Mouse (Mus musculus) lung, embryonic 14.5 days (tissue): ENCODE data around the gene Dscam. TPM values are rescaled to one million over a fixed set of nuclear protein-coding genes. Genes with fewer than 3 reads are reported as not detected.

Experiments used
- ATAC-seq: fragments of 200-750 bp; cut with Nextera tagmentation; 2 replicates; pipeline ENCODE4 v1.8.0; 2017; ENCODE audit warnings: mild to moderate bottlenecking, moderate TSS enrichment, moderate library complexity; ENCODE audit not compliant: insufficient read depth
- DNase-seq: peaks from one replicate; pipeline ENCODE4 v3.0.0-alpha.2; 2015
- H3K27ac ChIP-seq: fragments of 300-500 bp; sonication (generic); 2 replicates; pipeline ENCODE4 v1.5.1; 2014; ENCODE audit warnings: low read depth, mild to moderate bottlenecking, moderate library complexity
- H3K27me3 ChIP-seq: fragments of 300-500 bp; sonication (generic); 2 replicates; pipeline ENCODE4 v1.6.1; 2014; ENCODE audit warnings: low read length, control low read depth; ENCODE audit not compliant: insufficient read depth
- H3K36me3 ChIP-seq: fragments of 300-500 bp; sonication (generic); 2 replicates; pipeline ENCODE4 v1.6.1; 2014; ENCODE audit warnings: control low read depth; ENCODE audit not compliant: insufficient read depth
- H3K4me1 ChIP-seq: fragments of 300-500 bp; sonication (generic); 2 replicates; pipeline ENCODE4 v1.6.1; 2014; ENCODE audit warnings: antibody characterized with exemption, control low read depth; ENCODE audit not compliant: insufficient read depth
- H3K4me2 ChIP-seq: fragments of 300-500 bp; sonication (generic); 2 replicates; pipeline ENCODE4 v1.6.1; 2014; ENCODE audit warnings: mild to moderate bottlenecking
- H3K4me3 ChIP-seq: fragments of 300-500 bp; sonication (generic); 2 replicates; pipeline ENCODE4 v1.5.1; 2014; ENCODE audit warnings: low read depth, low read length
- H3K9ac ChIP-seq: fragments of 300-500 bp; sonication (generic); 2 replicates; pipeline ENCODE4 v1.6.1; 2014
- H3K9me3 ChIP-seq: fragments of 300-500 bp; sonication (generic); 2 replicates; pipeline ENCODE4 v1.6.1; 2016; ENCODE audit warnings: low read depth, low read length, control low read depth
- CTCF ChIP-seq: IDR thresholded peaks from 2 replicates; pipeline ENCODE4 v1.5.1; 2016; ENCODE audit warnings: antibody characterized with exemption, low read depth
- WGBS: fragments of 180-500 bp; shearing (Covaris S2); extraction: QIAGEN DNeasy Blood & Tissue Kit; methylation state at CpG from one replicate; pipeline ENCODE4 v1.1.7; 2014; 5-methylcytosine and 5-hydroxymethylcytosine counted together
- polyA plus RNA-seq: library from polyadenylated mRNA; unstranded; fragments of >200 nt; fragmentation: Nextera tagmentation; extraction: Ambion mirVana; gene quantifications from 2 replicates; pipeline ENCODE4 v1.2.1, GENCODE M21; 2014

Dscam gene
- polyA plus RNA-seq, 1 experiment from 2014 or later, result not detected

- Histone ChIP-seq H3K9ac (no peak overlapping the region), H3K9me3 (no peaks in the 10 kb centered on the region), H3K36me3 (no peaks in the 10 kb centered on the region), H3K4me3 (no peak overlapping the region), H3K4me1 (no peaks in the 10 kb centered on the region), H3K4me2 (no peak overlapping the region), H3K27ac (no peak overlapping the region), H3K27me3 (no peaks in the 10 kb centered on the region)
- DNase-seq, result no peak
- WGBS, result 82% methylated on average over 4 of the region's 4 CpGs
- TF ChIP-seq CTCF, result no peak
- no peak for ATAC-seq
Observed at GRCm38 (mm10) chr16:96655548-96655947, 515.0 kb downstream of the Dscam start.

- Histone ChIP-seq H3K9me3 (no peaks in the 10 kb centered on the region), H3K9ac (no peak overlapping the region), H3K4me2 (no peak overlapping the region), H3K36me3 (no peaks in the 10 kb centered on the region), H3K4me1 (no peaks in the 10 kb centered on the region), H3K27me3 (no peaks in the 10 kb centered on the region), H3K4me3 (no peak overlapping the region), H3K27ac (no peak overlapping the region)
- WGBS, result 84% methylated on average over 4 of the region's 4 CpGs
- TF ChIP-seq CTCF, result no peak
- ATAC-seq (no peak), DNase-seq (no peak)
Observed at GRCm38 (mm10) chr16:96654054-96654453, 516.5 kb downstream of the Dscam start.

- no peaks in the 10 kb centered on the region for H3K36me3 ChIP-seq
- no peaks in the 10 kb centered on the region for H3K9me3 ChIP-seq
- no peaks in the 10 kb centered on the region for H3K4me1 ChIP-seq
- 68% methylated on average over 3 of the region's 3 CpGs for WGBS
- no peak overlapping the region for H3K4me2 ChIP-seq
- no peak overlapping the region for H3K4me3 ChIP-seq
- no peaks in the 10 kb centered on the region for H3K27me3 ChIP-seq
- no peak for TF ChIP-seq CTCF
- no peak for ATAC-seq
- no peak for DNase-seq
- no peak overlapping the region for H3K9ac ChIP-seq
- no peak overlapping the region for H3K27ac ChIP-seq
Observed at GRCm38 (mm10) chr16:96651444-96651843, 519.1 kb downstream of the Dscam start.

GRCm38 (mm10) chr16:96640101-96640500 is 530.5 kb downstream of the Dscam start:
- Histone ChIP-seq H3K27me3 (no peaks in the 10 kb centered on the region), H3K4me2 (no peak overlapping the region), H3K27ac (no peak overlapping the region), H3K4me3 (no peak overlapping the region), H3K9ac (no peak overlapping the region), H3K4me1 (no peaks in the 10 kb centered on the region), H3K36me3 (no peaks in the 10 kb centered on the region), H3K9me3 (no peaks in the 10 kb centered on the region)
- TF ChIP-seq CTCF, result no peak
- DNase-seq (no peak), ATAC-seq (no peak)
- WGBS, result 59% methylated on average over 3 of the region's 3 CpGs

- no peaks in the 10 kb centered on the region for H3K36me3 ChIP-seq
- H3K9me3 ChIP-seq, result no peaks in the 10 kb centered on the region
- H3K27me3 ChIP-seq, result no peaks in the 10 kb centered on the region
- 58% methylated on average over 2 of the region's 2 CpGs for WGBS
- no peak overlapping the region for H3K4me2 ChIP-seq
- H3K9ac ChIP-seq, result no peak overlapping the region
- no peak overlapping the region for H3K27ac ChIP-seq
- no peak for ATAC-seq
- H3K4me1 ChIP-seq, result no peaks in the 10 kb centered on the region
- no peak for DNase-seq
- no peak overlapping the region for H3K4me3 ChIP-seq
- no peak for TF ChIP-seq CTCF
Observed at GRCm38 (mm10) chr16:96635916-96636315, 534.6 kb downstream of the Dscam start.

GRCm38 (mm10) chr16:96634791-96635143 is 535.8 kb downstream of the Dscam start:
- H3K4me2 ChIP-seq, result no peak overlapping the region
- H3K4me1 ChIP-seq, result no peaks in the 10 kb centered on the region
- DNase-seq (no peak), ATAC-seq (no peak)
- no peak overlapping the region for H3K27ac ChIP-seq
- TF ChIP-seq CTCF, result no peak
- H3K9ac ChIP-seq, result no peak overlapping the region
- H3K27me3 ChIP-seq, result no peaks in the 10 kb centered on the region
- no peaks in the 10 kb centered on the region for H3K9me3 ChIP-seq
- no peak overlapping the region for H3K4me3 ChIP-seq
- no peaks in the 10 kb centered on the region for H3K36me3 ChIP-seq

- TF ChIP-seq CTCF, result no peak
- no peak overlapping the region for H3K9ac ChIP-seq
- H3K4me2 ChIP-seq, result no peak overlapping the region
- 74% methylated on average over 4 of the region's 4 CpGs for WGBS
- no peak overlapping the region for H3K27ac ChIP-seq
- no peaks in the 10 kb centered on the region for H3K9me3 ChIP-seq
- H3K4me3 ChIP-seq, result no peak overlapping the region
- no peaks in the 10 kb centered on the region for H3K36me3 ChIP-seq
- no peak for ATAC-seq
- no peaks in the 10 kb centered on the region for H3K27me3 ChIP-seq
- no peak for DNase-seq
- no peaks in the 10 kb centered on the region for H3K4me1 ChIP-seq
Observed at GRCm38 (mm10) chr16:96634097-96634790, 536.3 kb downstream of the Dscam start.

- no peak for ATAC-seq
- TF ChIP-seq CTCF, result no peak
- no peak overlapping the region for H3K9ac ChIP-seq
- no peaks in the 10 kb centered on the region for H3K36me3 ChIP-seq
- no peak overlapping the region for H3K27ac ChIP-seq
- H3K9me3 ChIP-seq, result no peaks in the 10 kb centered on the region
- DNase-seq, result no peak
- no peak overlapping the region for H3K4me3 ChIP-seq
- no peaks in the 10 kb centered on the region for H3K4me1 ChIP-seq
- 66% methylated on average over 7 of the region's 7 CpGs for WGBS
- H3K4me2 ChIP-seq, result no peak overlapping the region
- no peaks in the 10 kb centered on the region for H3K27me3 ChIP-seq
Observed at GRCm38 (mm10) chr16:96630241-96630640, 540.3 kb downstream of the Dscam start.
